Mouse (Mus musculus): ENCODE measurements at regions not wholly inside any gene's neighbourhood (a gene's known extent, or its start where the extent isn't known, plus 50 kb on each side); places are given as distances from the start of the nearest gene placed in this dataset.
A peak's percentile ranks its signal among the peaks of the same experiment; 100 is the strongest.

GRCm38 (mm10) chr2:160044591-160044990, 289.4 kb downstream of the Gm826 start:
- DNase-seq (ENCODE audit: low spot score): no peak
- Histone ChIP-seq H3K36me3 (no peaks in the 10 kb centered on the region), H3K27me3 (ENCODE audit: low read depth, poor library complexity, severe bottlenecking) (no peaks in the 10 kb centered on the region), H3K4me3 (no peak overlapping the region), H3K27ac (replicated peaks) (no peak overlapping the region), H3K9me3 (replicated peaks) (no peaks in the 10 kb centered on the region), H3K4me1 (peaks cover 5% of the 10 kb centered on the region; the same call in 1 of the 2 replicates)
- 88% methylated on average over 4 of the region's 4 CpGs for WGBS

GRCm38 (mm10) chr2:160044184-160044583, 289.8 kb downstream of the Gm826 start:
- peaks cover 5% of the 10 kb centered on the region; the same call in 1 of the 2 replicates for H3K4me1 ChIP-seq
- H3K36me3 ChIP-seq: no peaks in the 10 kb centered on the region
- no peaks in the 10 kb centered on the region for H3K9me3 ChIP-seq (replicated peaks)
- no peak overlapping the region for H3K4me3 ChIP-seq
- H3K27ac ChIP-seq (replicated peaks): no peak overlapping the region
- no peak for DNase-seq (ENCODE audit: low spot score)
- no peaks in the 10 kb centered on the region for H3K27me3 ChIP-seq (ENCODE audit: low read depth, poor library complexity, severe bottlenecking)
- 92% methylated on average over 2 of the region's 2 CpGs for WGBS

- no peak overlapping the region for H3K27ac ChIP-seq (replicated peaks)
- H3K4me1 ChIP-seq: no peaks in the 10 kb centered on the region
- 78% methylated on average over 1 of the region's 1 CpGs for WGBS
- H3K36me3 ChIP-seq: no peaks in the 10 kb centered on the region
- no peaks in the 10 kb centered on the region for H3K9me3 ChIP-seq (replicated peaks)
- no peaks in the 10 kb centered on the region for H3K27me3 ChIP-seq (ENCODE audit: low read depth, poor library complexity, severe bottlenecking)
- H3K4me3 ChIP-seq: no peak overlapping the region
- no peak for DNase-seq (ENCODE audit: low spot score)
These were observed 304.5 kb downstream of the Gm826 start for GRCm38 (mm10) chr2:160029432-160029831.

- Histone ChIP-seq H3K9me3 (replicated peaks) (no peaks in the 10 kb centered on the region), H3K4me3 (no peak overlapping the region), H3K27me3 (ENCODE audit: low read depth, poor library complexity, severe bottlenecking) (no peaks in the 10 kb centered on the region), H3K4me1 (no peaks in the 10 kb centered on the region), H3K27ac (replicated peaks) (no peak overlapping the region), H3K36me3 (no peaks in the 10 kb centered on the region)
- 78% methylated on average over 2 of the region's 2 CpGs for WGBS
- DNase-seq (ENCODE audit: low spot score): no peak
These were observed 305.5 kb downstream of the Gm826 start for GRCm38 (mm10) chr2:160028459-160028858.

- no peaks in the 10 kb centered on the region for H3K36me3 ChIP-seq
- H3K27me3 ChIP-seq (ENCODE audit: low read depth, poor library complexity, severe bottlenecking): no peaks in the 10 kb centered on the region
- H3K4me1 ChIP-seq: no peaks in the 10 kb centered on the region
- H3K27ac ChIP-seq (replicated peaks): no peak overlapping the region
- H3K9me3 ChIP-seq (replicated peaks): no peaks in the 10 kb centered on the region
- H3K4me3 ChIP-seq: no peak overlapping the region
- DNase-seq (ENCODE audit: low spot score): no peak
- WGBS: 84% methylated on average over 3 of the region's 3 CpGs
These were observed 308.1 kb downstream of the Gm826 start for GRCm38 (mm10) chr2:160025911-160026310.

- no peaks in the 10 kb centered on the region for H3K9me3 ChIP-seq (replicated peaks)
- WGBS: 85% methylated on average over 4 of the region's 4 CpGs
- H3K4me1 ChIP-seq: peaks cover 18% of the 10 kb centered on the region
- H3K36me3 ChIP-seq: no peaks in the 10 kb centered on the region
- no peak overlapping the region for H3K27ac ChIP-seq (replicated peaks)
- DNase-seq (ENCODE audit: low spot score): no peak
- no peak overlapping the region for H3K4me3 ChIP-seq
- H3K27me3 ChIP-seq (ENCODE audit: low read depth, poor library complexity, severe bottlenecking): no peaks in the 10 kb centered on the region
These were observed 312.4 kb downstream of the Gm826 start for GRCm38 (mm10) chr2:160021541-160021940.

- no peak for DNase-seq (ENCODE audit: low spot score)
- no peaks in the 10 kb centered on the region for H3K36me3 ChIP-seq
- WGBS: 90% methylated on average over 2 of the region's 2 CpGs
These were observed 313.1 kb downstream of the Gm826 start for GRCm38 (mm10) chr2:160020876-160021275.

GRCm38 (mm10) chr2:160017020-160017812, 316.7 kb downstream of the Gm826 start:
- peak overlapping the region; percentile 55; the same call in 1 of the 2 replicates for H3K27ac ChIP-seq (replicated peaks)
- no peaks in the 10 kb centered on the region for H3K27me3 ChIP-seq (ENCODE audit: low read depth, poor library complexity, severe bottlenecking)
- 72% methylated on average over 5 of the region's 5 CpGs for WGBS
- DNase-seq (ENCODE audit: low spot score): no peak
- H3K9me3 ChIP-seq (replicated peaks): no peaks in the 10 kb centered on the region
- H3K4me3 ChIP-seq: no peak overlapping the region
- peaks cover 20% of the 10 kb centered on the region for H3K4me1 ChIP-seq
- H3K36me3 ChIP-seq: no peaks in the 10 kb centered on the region

More at GRCm38 (mm10) chr2:160020876-160021275, 313.1 kb downstream of the Gm826 start:
- Histone ChIP-seq H3K4me1 (peaks cover 20% of the 10 kb centered on the region), H3K9me3 (replicated peaks) (no peaks in the 10 kb centered on the region), H3K27ac (replicated peaks) (no peak overlapping the region), H3K4me3 (no peak overlapping the region), H3K27me3 (ENCODE audit: low read depth, poor library complexity, severe bottlenecking) (no peaks in the 10 kb centered on the region)

GRCm38 (mm10) chr2:160011421-160011820, 322.5 kb downstream of the Gm826 start:
- no peak for DNase-seq (ENCODE audit: low spot score)
- H3K27ac ChIP-seq (replicated peaks): no peak overlapping the region
- no peaks in the 10 kb centered on the region for H3K9me3 ChIP-seq (replicated peaks)
- H3K4me1 ChIP-seq: 0 out of 2 replicates have a peak, but pooled peaks cover under 1% of the 10 kb centered on the region
- no peaks in the 10 kb centered on the region for H3K27me3 ChIP-seq (ENCODE audit: low read depth, poor library complexity, severe bottlenecking)
- no peak overlapping the region for H3K4me3 ChIP-seq
- 92% methylated on average over 6 of the region's 6 CpGs for WGBS
- H3K36me3 ChIP-seq: no peaks in the 10 kb centered on the region

- peaks cover 3% of the 10 kb centered on the region; the same call in 1 of the 2 replicates for H3K4me1 ChIP-seq
- no peaks in the 10 kb centered on the region for H3K9me3 ChIP-seq (replicated peaks)
- WGBS: 83% methylated on average over 3 of the region's 3 CpGs
- H3K4me3 ChIP-seq: no peak overlapping the region
- H3K36me3 ChIP-seq: no peaks in the 10 kb centered on the region
- DNase-seq (ENCODE audit: low spot score): no peak
- H3K27ac ChIP-seq (replicated peaks): no peak overlapping the region
- H3K27me3 ChIP-seq (ENCODE audit: low read depth, poor library complexity, severe bottlenecking): no peaks in the 10 kb centered on the region
These were observed 331.3 kb downstream of the Gm826 start for GRCm38 (mm10) chr2:160002695-160003094.

GRCm38 (mm10) chr2:160000449-160000848, 333.5 kb downstream of the Gm826 start:
- H3K9me3 ChIP-seq (replicated peaks): no peaks in the 10 kb centered on the region
- 70% methylated on average over 4 of the region's 4 CpGs for WGBS
- H3K36me3 ChIP-seq: no peaks in the 10 kb centered on the region
- no peak for DNase-seq (ENCODE audit: low spot score)
- no peak overlapping the region for H3K4me3 ChIP-seq
- H3K4me1 ChIP-seq: peaks cover 3% of the 10 kb centered on the region; the same call in 1 of the 2 replicates
- no peak overlapping the region for H3K27ac ChIP-seq (replicated peaks)
- H3K27me3 ChIP-seq (ENCODE audit: low read depth, poor library complexity, severe bottlenecking): no peaks in the 10 kb centered on the region

GRCm38 (mm10) chr2:159997395-159997794, 336.6 kb downstream of the Gm826 start:
- Histone ChIP-seq H3K4me1 (no peaks in the 10 kb centered on the region), H3K4me3 (no peak overlapping the region), H3K36me3 (no peaks in the 10 kb centered on the region), H3K9me3 (replicated peaks) (no peaks in the 10 kb centered on the region), H3K27me3 (ENCODE audit: low read depth, poor library complexity, severe bottlenecking) (no peaks in the 10 kb centered on the region), H3K27ac (replicated peaks) (no peak overlapping the region)
- no peak for DNase-seq (ENCODE audit: low spot score)
- 84% methylated on average over 9 of the region's 9 CpGs for WGBS

GRCm38 (mm10) chr2:159994490-159994889, 339.5 kb downstream of the Gm826 start:
- no peak overlapping the region for H3K27ac ChIP-seq (replicated peaks)
- 59% methylated on average over 3 of the region's 3 CpGs for WGBS
- no peaks in the 10 kb centered on the region for H3K36me3 ChIP-seq
- no peaks in the 10 kb centered on the region for H3K9me3 ChIP-seq (replicated peaks)
- no peak for DNase-seq (ENCODE audit: low spot score)
- no peaks in the 10 kb centered on the region for H3K4me1 ChIP-seq
- H3K4me3 ChIP-seq: no peak overlapping the region
- no peaks in the 10 kb centered on the region for H3K27me3 ChIP-seq (ENCODE audit: low read depth, poor library complexity, severe bottlenecking)
